Mouse (Mus musculus) ES-E14 (cell line): ENCODE measurements at regions not wholly inside any gene's neighbourhood (a gene's known extent, or its start where the extent isn't known, plus 50 kb on each side); places are given as distances from the start of the nearest gene placed in this dataset.

Experiments used
- DNase-seq: peaks from one replicate; pipeline ENCODE4 v3.0.0-alpha.2; 2013; ENCODE audit warnings: low read depth, low spot score
- H3K27ac ChIP-seq: 2 replicates; pipeline ENCODE4 v1.5.1; 2012; ENCODE audit warnings: low read depth, mild to moderate bottlenecking, low read length, moderate library complexity, mixed read lengths; ENCODE audit not compliant: poor library complexity, insufficient read depth, severe bottlenecking
- H3K36me3 ChIP-seq: 2 replicates; pipeline ENCODE4 v1.6.1; 2012; ENCODE audit warnings: mild to moderate bottlenecking, low read length, moderate library complexity, mixed read lengths; ENCODE audit not compliant: control insufficient read depth, poor library complexity, insufficient read depth, severe bottlenecking
- H3K4me1 ChIP-seq, 2 experiments: fragments of 150-350 bp in 1 of 2; sonication (generic) in 1 of 2; 2 replicates each; pipeline ENCODE4 v1.6.1; 2012; ENCODE audit warnings: low read length in 2 of 2, mild to moderate bottlenecking in 1 of 2, mixed read lengths in 1 of 2; ENCODE audit not compliant: control insufficient read depth in 2 of 2, insufficient read depth in 2 of 2, poor library complexity in 1 of 2
- H3K4me3 ChIP-seq, 2 experiments: fragments of 150-350 bp in 1 of 2; sonication (generic) in 1 of 2; 2 replicates each; pipeline ENCODE4 v1.5.1; 2012; ENCODE audit warnings: low read length in 2 of 2, low read depth in 1 of 2, mild to moderate bottlenecking in 1 of 2, mixed read lengths in 1 of 2; ENCODE audit not compliant: insufficient read depth in 1 of 2, poor library complexity in 1 of 2, severe bottlenecking in 1 of 2
- H3K9ac ChIP-seq: 2 replicates; pipeline ENCODE4 v1.6.1; 2012; ENCODE audit warnings: low read depth, mild to moderate bottlenecking, low read length, mixed read lengths; ENCODE audit not compliant: poor library complexity, insufficient read depth, severe bottlenecking
- H3K9me3 ChIP-seq: fragments of 150-350 bp; sonication (generic); 2 replicates; pipeline ENCODE4 v1.6.1; 2012; ENCODE audit warnings: low read depth, mild to moderate bottlenecking, low read length; ENCODE audit not compliant: control insufficient read depth, insufficient read depth
- CHD2 ChIP-seq: IDR thresholded peaks from 2 replicates; pipeline ENCODE4 v1.6.1; 2014; ENCODE audit warnings: mild to moderate bottlenecking, low read depth, low read length, inconsistent platforms
- HCFC1 ChIP-seq: IDR thresholded peaks from 2 replicates; pipeline ENCODE4 v1.6.1; 2012; ENCODE audit warnings: low read length, inconsistent platforms, borderline replicate concordance; ENCODE audit not compliant: insufficient read depth
- MAFK ChIP-seq: IDR thresholded peaks from 2 replicates; pipeline ENCODE4 v1.6.1; 2014; ENCODE audit warnings: mild to moderate bottlenecking, low read depth, low read length, inconsistent platforms; ENCODE audit not compliant: insufficient read depth
- ZC3H11A ChIP-seq: IDR thresholded peaks from 2 replicates; pipeline ENCODE4 v1.6.1; 2012; ENCODE audit warnings: low read depth, mild to moderate bottlenecking, inconsistent platforms, low read length, borderline replicate concordance
- ZNF384 ChIP-seq: IDR thresholded peaks from 2 replicates; pipeline ENCODE4 v1.6.1; 2012; ENCODE audit warnings: low read depth, low read length, inconsistent platforms
- in situ Hi-C, 2 experiments: fragments of 600-800 bp; cut with MboI; formaldehyde crosslinking; loops; one replicate each; pipeline ENCODE4 v1.15.1; 2025; ENCODE audit warnings: low sequenced_read_pairs in 2 of 2, inconsistent platforms in 1 of 2; ENCODE audit not compliant: unreplicated experiment in 2 of 2

- in situ Hi-C loops = no loop called here
- TF ChIP-seq CHD2 (no peak), ZC3H11A (no peak), ZNF384 (no peak), MAFK (no peak), HCFC1 (no peak)
- H3K4me1 ChIP-seq = no peaks in the 10 kb centered on the region
- H3K9ac ChIP-seq = no peak overlapping the region
- no peaks in the 10 kb centered on the region for H3K36me3 ChIP-seq
- H3K4me3 ChIP-seq = no peak overlapping the region
- DNase-seq = no peak
- no peak overlapping the region for H3K27ac ChIP-seq
- H3K9me3 ChIP-seq = no peaks in the 10 kb centered on the region
Observed at GRCm38 (mm10) chr16:29706996-29707395, 127.9 kb downstream of the Opa1 start.

GRCm38 (mm10) chr16:29707656-29708055, 128.5 kb downstream of the Opa1 start:
- Histone ChIP-seq H3K9me3 (no peaks in the 10 kb centered on the region), H3K9ac (no peak overlapping the region), H3K4me1 (no peaks in the 10 kb centered on the region), H3K27ac (no peak overlapping the region), H3K4me3 (no peak overlapping the region), H3K36me3 (no peaks in the 10 kb centered on the region)
- in situ Hi-C loops = no loop called here
- TF ChIP-seq ZNF384 (no peak), HCFC1 (no peak), MAFK (no peak), CHD2 (no peak), ZC3H11A (no peak)
- DNase-seq = no peak

GRCm38 (mm10) chr16:29709072-29709471, 129.9 kb downstream of the Opa1 start:
- DNase-seq = no peak
- in situ Hi-C loops = no loop called here

GRCm38 (mm10) chr16:29711386-29711785, 132.3 kb downstream of the Opa1 start:
- Histone ChIP-seq H3K4me3 (no peak overlapping the region), H3K4me1 (no peaks in the 10 kb centered on the region), H3K9me3 (no peaks in the 10 kb centered on the region), H3K27ac (no peak overlapping the region), H3K36me3 (no peaks in the 10 kb centered on the region), H3K9ac (no peak overlapping the region)
- no peak for DNase-seq
- TF ChIP-seq ZNF384 (no peak), ZC3H11A (no peak), CHD2 (no peak), HCFC1 (no peak), MAFK (no peak)
- in situ Hi-C loops = no loop called here

More at GRCm38 (mm10) chr16:29709072-29709471, 129.9 kb downstream of the Opa1 start:
- Histone ChIP-seq H3K36me3 (no peaks in the 10 kb centered on the region), H3K27ac (no peak overlapping the region), H3K9me3 (no peaks in the 10 kb centered on the region), H3K9ac (no peak overlapping the region), H3K4me1 (no peaks in the 10 kb centered on the region), H3K4me3 (no peak overlapping the region)
- TF ChIP-seq ZC3H11A (no peak), ZNF384 (no peak), HCFC1 (no peak), CHD2 (no peak), MAFK (no peak)

- in situ Hi-C loops = no loop called here
- Histone ChIP-seq H3K4me1 (no peaks in the 10 kb centered on the region), H3K27ac (no peak overlapping the region), H3K36me3 (no peaks in the 10 kb centered on the region), H3K9ac (no peak overlapping the region), H3K4me3 (no peak overlapping the region), H3K9me3 (no peaks in the 10 kb centered on the region)
- no peak for DNase-seq
- TF ChIP-seq CHD2 (no peak), ZNF384 (no peak), ZC3H11A (no peak), HCFC1 (no peak), MAFK (no peak)
Observed at GRCm38 (mm10) chr16:29711912-29712681, 133.0 kb downstream of the Opa1 start.
